Mouse (Mus musculus): ENCODE measurements around the gene Itga5. TPM values are rescaled to one million over a fixed set of nuclear protein-coding genes. Genes with fewer than 3 reads are reported as not detected.
"Not testable (repeated sequence)": the region's sequence is repeated elsewhere in the genome, so short reads cannot be mapped to it uniquely, and the experiment has no call there.

Itga5 gene
- polyA plus RNA-seq (2015; fragmentation: Nextera tagmentation; extraction: Ambion mirVana): 6.7 and 7.9 TPM in 2 replicates

- Histone ChIP-seq H3K36me3 (ENCODE audit: control insufficient read depth, insufficient read depth) (no peaks in the 10 kb centered on the region), H3K4me3 (replicated peaks; ENCODE audit: low read length) (peak within 1 kb of the TSS; percentile 56), H3K27me3 (replicated peaks; ENCODE audit: control insufficient read depth, insufficient read depth, low read length) (no peaks in the 10 kb centered on the region; the same call in 1 of the 2 replicates), H3K4me2 (ENCODE audit: low read length) (peak within 1 kb of the TSS; percentile 96), H3K4me1 (replicated peaks; ENCODE audit: control insufficient read depth, insufficient read depth, low read length) (peaks cover 18% of the 10 kb centered on the region), H3K9me3 (ENCODE audit: control insufficient read depth, low read length) (no peaks in the 10 kb centered on the region), H3K27ac (ENCODE audit: low read length) (no peak within 1 kb of the TSS), H3K9ac (replicated peaks; ENCODE audit: low read depth, low read length) (peak within 1 kb of the TSS; percentile 59)
- peak; percentile 62 for ATAC-seq
- WGBS: under 1% methylated on average over 45 of the region's 51 CpGs
Observed at GRCm38 (mm10) chr15:103366376-103367149, at the start of gene Itga5. Itga5 (minus strand) TSS chr15:103366763.

DNA sequence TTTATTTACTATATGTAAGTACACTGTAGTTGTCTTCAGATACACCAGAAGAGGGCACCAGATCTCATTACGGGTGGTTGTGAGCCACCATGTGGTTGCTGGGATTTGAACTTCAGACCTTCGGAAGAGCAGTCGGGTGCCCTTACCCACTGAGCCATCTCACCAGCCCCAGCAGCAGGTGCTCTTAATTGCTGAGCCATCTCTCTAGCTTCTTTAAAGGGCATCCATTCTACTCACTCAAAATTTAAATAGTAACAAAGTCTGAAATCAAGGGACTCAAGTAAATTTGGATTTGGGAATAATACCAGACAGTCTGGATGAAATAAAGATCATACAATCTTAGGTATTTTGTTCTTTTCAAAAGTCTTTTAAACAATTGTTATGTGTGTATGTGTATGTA lies 39.0 kb upstream of the Itga5 start:
- H3K9me3 ChIP-seq (ENCODE audit: control insufficient read depth, low read length); H3K36me3 ChIP-seq (ENCODE audit: control insufficient read depth, insufficient read depth); H3K9ac ChIP-seq (replicated peaks; ENCODE audit: low read depth, low read length); H3K4me3 ChIP-seq (replicated peaks; ENCODE audit: low read length); H3K4me1 ChIP-seq (replicated peaks; ENCODE audit: control insufficient read depth, insufficient read depth, low read length); H3K4me2 ChIP-seq (ENCODE audit: low read length); ATAC-seq; H3K27me3 ChIP-seq (replicated peaks; ENCODE audit: control insufficient read depth, insufficient read depth, low read length); H3K27ac ChIP-seq (ENCODE audit: low read length): not testable (repeated sequence)
- 90% methylated on average over 2 of the region's 3 CpGs for WGBS

DNA sequence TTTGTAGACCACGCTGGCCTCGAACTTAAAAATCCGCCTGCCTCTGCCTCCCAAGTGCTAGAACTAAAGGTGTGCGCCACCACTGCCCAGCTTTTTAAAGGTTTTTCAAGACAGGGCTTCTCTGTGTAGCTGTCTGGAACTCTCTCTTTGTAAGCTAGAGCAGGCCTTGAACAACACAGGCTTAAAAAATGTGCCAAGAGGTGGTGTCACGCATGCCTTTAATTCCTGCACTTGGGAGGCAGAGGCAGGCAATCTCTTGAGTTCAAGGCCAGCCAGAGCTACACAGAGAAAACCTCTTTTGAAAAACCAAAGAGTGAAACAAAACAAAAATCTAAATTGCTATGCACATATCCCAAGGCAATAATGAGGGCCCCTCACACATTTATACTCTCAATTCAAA lies 34.8 kb upstream of the Itga5 start:
- H3K4me1 ChIP-seq (replicated peaks; ENCODE audit: control insufficient read depth, insufficient read depth, low read length): no peaks in the 10 kb centered on the region
- ATAC-seq: no peak

GRCm38 (mm10) chr15:103393577-103393976 lies 27.0 kb upstream of the Itga5 start:
- Histone ChIP-seq H3K27ac (ENCODE audit: low read length) (no peak overlapping the region), H3K9ac (replicated peaks; ENCODE audit: low read depth, low read length) (no peak overlapping the region), H3K36me3 (ENCODE audit: control insufficient read depth, insufficient read depth) (no peaks in the 10 kb centered on the region), H3K4me2 (ENCODE audit: low read length) (no peak overlapping the region), H3K4me1 (replicated peaks; ENCODE audit: control insufficient read depth, insufficient read depth, low read length) (no peaks in the 10 kb centered on the region), H3K9me3 (ENCODE audit: control insufficient read depth, low read length) (no peaks in the 10 kb centered on the region), H3K27me3 (replicated peaks; ENCODE audit: control insufficient read depth, insufficient read depth, low read length) (no peaks in the 10 kb centered on the region), H3K4me3 (replicated peaks; ENCODE audit: low read length) (no peak overlapping the region)
- ATAC-seq: no peak

More for the DNA sequence above, 34.8 kb upstream of the Itga5 start:
- Histone ChIP-seq H3K27ac (ENCODE audit: low read length) (no peak overlapping the region), H3K4me2 (ENCODE audit: low read length) (no peak overlapping the region), H3K36me3 (ENCODE audit: control insufficient read depth, insufficient read depth) (no peaks in the 10 kb centered on the region), H3K9me3 (ENCODE audit: control insufficient read depth, low read length) (no peaks in the 10 kb centered on the region), H3K9ac (replicated peaks; ENCODE audit: low read depth, low read length) (no peak overlapping the region), H3K4me3 (replicated peaks; ENCODE audit: low read length) (no peak overlapping the region), H3K27me3 (replicated peaks; ENCODE audit: control insufficient read depth, insufficient read depth, low read length) (no peaks in the 10 kb centered on the region)
- WGBS: 92% methylated on average over 5 of the region's 5 CpGs

DNA sequence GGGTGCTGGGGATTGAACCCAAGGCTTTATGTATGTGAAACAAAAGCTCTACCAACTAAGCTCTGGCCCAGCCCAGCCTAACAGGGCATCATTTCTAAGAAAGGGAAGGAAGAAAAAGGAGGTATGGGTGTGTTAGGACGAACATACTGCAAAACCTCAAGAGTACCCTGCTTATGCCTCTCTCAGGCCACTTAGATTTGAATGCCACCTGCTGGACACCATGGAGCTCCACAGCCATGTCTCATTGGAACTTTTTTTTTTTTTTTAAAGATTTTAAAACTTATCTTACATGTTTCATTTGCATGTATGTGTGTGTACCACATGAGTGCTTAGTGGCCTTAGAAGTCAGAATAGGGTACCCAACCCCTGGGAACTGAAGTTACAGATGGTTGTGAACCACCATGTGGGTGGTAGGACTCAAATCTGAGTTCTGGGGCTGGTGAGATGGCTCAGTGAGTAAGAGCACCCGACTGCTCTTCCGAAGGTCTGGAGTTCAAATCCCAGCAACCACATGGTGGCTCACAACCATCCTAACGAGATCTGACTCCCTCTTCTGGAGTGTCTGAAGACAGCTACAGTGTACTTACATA lies 22.1 kb upstream of the Itga5 start:
- H3K4me2 ChIP-seq (ENCODE audit: low read length): no peak overlapping the region
- no peak for ATAC-seq
- 67% methylated on average over 4 of the region's 4 CpGs for WGBS

GRCm38 (mm10) chr15:103383771-103384488 lies 17.4 kb upstream of the Itga5 start:
- no peak overlapping the region for H3K9ac ChIP-seq (replicated peaks; ENCODE audit: low read depth, low read length)
- H3K27ac ChIP-seq (ENCODE audit: low read length): no peak overlapping the region
- WGBS: 71% methylated on average over 7 of the region's 7 CpGs
- no peak overlapping the region for H3K4me3 ChIP-seq (replicated peaks; ENCODE audit: low read length)
- H3K9me3 ChIP-seq (ENCODE audit: control insufficient read depth, low read length): no peaks in the 10 kb centered on the region
- H3K4me1 ChIP-seq (replicated peaks; ENCODE audit: control insufficient read depth, insufficient read depth, low read length): no peaks in the 10 kb centered on the region; the same call in 1 of the 2 replicates
- no peak overlapping the region for H3K4me2 ChIP-seq (ENCODE audit: low read length)
- no peak for ATAC-seq
- no peaks in the 10 kb centered on the region for H3K36me3 ChIP-seq (ENCODE audit: control insufficient read depth, insufficient read depth)
- H3K27me3 ChIP-seq (replicated peaks; ENCODE audit: control insufficient read depth, insufficient read depth, low read length): no peaks in the 10 kb centered on the region

More for the DNA sequence above, 22.1 kb upstream of the Itga5 start:
- no peak overlapping the region for H3K4me3 ChIP-seq (replicated peaks; ENCODE audit: low read length)
- no peaks in the 10 kb centered on the region for H3K36me3 ChIP-seq (ENCODE audit: control insufficient read depth, insufficient read depth)
- no peak overlapping the region for H3K27ac ChIP-seq (ENCODE audit: low read length)
- no peaks in the 10 kb centered on the region for H3K9me3 ChIP-seq (ENCODE audit: control insufficient read depth, low read length)
- H3K9ac ChIP-seq (replicated peaks; ENCODE audit: low read depth, low read length): no peak overlapping the region
- no peaks in the 10 kb centered on the region for H3K27me3 ChIP-seq (replicated peaks; ENCODE audit: control insufficient read depth, insufficient read depth, low read length)
- H3K4me1 ChIP-seq (replicated peaks; ENCODE audit: control insufficient read depth, insufficient read depth, low read length): no peaks in the 10 kb centered on the region

DNA sequence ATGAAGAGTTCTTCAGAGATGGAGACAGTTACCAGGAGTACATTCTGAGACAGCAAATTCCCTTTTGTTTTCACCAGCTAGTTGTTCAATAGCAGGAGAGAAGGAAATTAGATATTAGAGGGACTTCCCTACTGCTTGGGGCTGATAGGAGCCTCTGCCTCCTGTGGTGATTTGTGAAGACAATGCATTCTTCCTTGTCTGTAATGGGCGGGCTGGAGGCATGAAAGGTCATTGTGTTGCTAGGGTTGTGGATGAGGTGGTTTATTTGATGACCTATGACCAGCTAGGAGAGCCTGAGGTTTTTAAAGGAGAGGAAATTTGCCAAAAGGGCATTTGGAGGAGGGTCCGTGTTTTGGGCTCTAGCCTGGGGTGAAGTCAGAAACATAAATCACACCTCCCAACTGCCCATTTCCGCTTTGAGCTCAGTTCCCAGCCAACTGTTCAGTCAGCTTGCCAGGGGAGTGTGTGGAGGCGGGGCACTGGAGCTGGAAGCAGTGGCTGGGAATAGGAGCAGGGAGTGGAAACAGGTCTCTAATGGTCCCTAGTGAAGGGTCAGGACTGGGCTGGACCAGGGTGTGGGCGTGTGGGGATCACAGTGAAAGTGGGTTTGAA lies 16.3 kb upstream of the Itga5 start:
- no peak for ATAC-seq
- H3K27me3 ChIP-seq (replicated peaks; ENCODE audit: control insufficient read depth, insufficient read depth, low read length): no peaks in the 10 kb centered on the region
- no peak overlapping the region for H3K9ac ChIP-seq (replicated peaks; ENCODE audit: low read depth, low read length)
- H3K36me3 ChIP-seq (ENCODE audit: control insufficient read depth, insufficient read depth): no peaks in the 10 kb centered on the region
- 39% methylated on average over 5 of the region's 5 CpGs for WGBS
- H3K4me1 ChIP-seq (replicated peaks; ENCODE audit: control insufficient read depth, insufficient read depth, low read length): no peaks in the 10 kb centered on the region; the same call in 1 of the 2 replicates
- H3K27ac ChIP-seq (ENCODE audit: low read length): no peak overlapping the region
- no peak overlapping the region for H3K4me2 ChIP-seq (ENCODE audit: low read length)
- H3K4me3 ChIP-seq (replicated peaks; ENCODE audit: low read length): no peak overlapping the region
- no peaks in the 10 kb centered on the region for H3K9me3 ChIP-seq (ENCODE audit: control insufficient read depth, low read length)

GRCm38 (mm10) chr15:103382075-103382474 lies 15.5 kb upstream of the Itga5 start:
- Histone ChIP-seq H3K27ac (ENCODE audit: low read length) (no peak overlapping the region), H3K4me1 (replicated peaks; ENCODE audit: control insufficient read depth, insufficient read depth, low read length) (no peaks in the 10 kb centered on the region; the same call in 1 of the 2 replicates), H3K4me3 (replicated peaks; ENCODE audit: low read length) (no peak overlapping the region), H3K9ac (replicated peaks; ENCODE audit: low read depth, low read length) (no peak overlapping the region), H3K4me2 (ENCODE audit: low read length) (no peak overlapping the region), H3K27me3 (replicated peaks; ENCODE audit: control insufficient read depth, insufficient read depth, low read length) (no peaks in the 10 kb centered on the region), H3K36me3 (ENCODE audit: control insufficient read depth, insufficient read depth) (no peaks in the 10 kb centered on the region), H3K9me3 (ENCODE audit: control insufficient read depth, low read length) (no peaks in the 10 kb centered on the region)
- no peak for ATAC-seq
- WGBS: 95% methylated on average over 2 of the region's 2 CpGs

All from forebrain, embryonic 16.5 days (tissue).